Mouse (Mus musculus): ENCODE data around the gene Gm28374.
"Not testable (repeated sequence)": the region's sequence is repeated elsewhere in the genome, so short reads cannot be mapped to it uniquely, and the experiment has no call there.

Gene Gm28374

DNA sequence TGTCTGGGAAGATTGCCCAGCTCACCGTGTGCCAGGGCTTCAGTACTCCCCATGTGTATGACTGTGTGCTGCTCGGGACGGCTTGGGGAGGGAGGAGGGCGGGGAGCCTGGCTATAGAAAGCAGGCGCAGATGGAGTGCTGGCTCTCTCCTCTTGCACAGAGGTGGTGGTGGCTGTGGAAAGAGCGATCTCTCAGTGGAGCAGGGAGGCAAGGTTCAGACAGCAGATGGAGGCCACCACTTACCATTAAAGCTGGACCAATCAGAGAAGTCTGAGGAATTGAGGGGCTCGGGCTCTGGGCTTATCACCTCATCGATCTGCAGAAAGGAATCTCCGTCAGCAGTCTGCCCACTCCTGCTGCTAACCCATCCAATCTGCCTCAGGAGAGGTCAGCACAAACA is at the start of gene Gm28374:
Gene Gm28374 (minus strand): TSS at position 101 of the 400 bp plus-strand sequence.
- DNase-seq (ENCODE audit: low read depth, low spot score): no peak

GRCm38 (mm10) chr19:6130414-6131128 is 48.5 kb upstream of the Gm28374 start:
- not testable (repeated sequence) for DNase-seq (ENCODE audit: low read depth, low spot score)

GRCm38 (mm10) chr19:6127760-6128341 is 45.8 kb upstream of the Gm28374 start, which contains the start of gene Snx15:
Gene Snx15 (minus strand): TSS chr19:6128304.
- peak; percentile 99 for DNase-seq (ENCODE audit: low read depth, low spot score)

DNA sequence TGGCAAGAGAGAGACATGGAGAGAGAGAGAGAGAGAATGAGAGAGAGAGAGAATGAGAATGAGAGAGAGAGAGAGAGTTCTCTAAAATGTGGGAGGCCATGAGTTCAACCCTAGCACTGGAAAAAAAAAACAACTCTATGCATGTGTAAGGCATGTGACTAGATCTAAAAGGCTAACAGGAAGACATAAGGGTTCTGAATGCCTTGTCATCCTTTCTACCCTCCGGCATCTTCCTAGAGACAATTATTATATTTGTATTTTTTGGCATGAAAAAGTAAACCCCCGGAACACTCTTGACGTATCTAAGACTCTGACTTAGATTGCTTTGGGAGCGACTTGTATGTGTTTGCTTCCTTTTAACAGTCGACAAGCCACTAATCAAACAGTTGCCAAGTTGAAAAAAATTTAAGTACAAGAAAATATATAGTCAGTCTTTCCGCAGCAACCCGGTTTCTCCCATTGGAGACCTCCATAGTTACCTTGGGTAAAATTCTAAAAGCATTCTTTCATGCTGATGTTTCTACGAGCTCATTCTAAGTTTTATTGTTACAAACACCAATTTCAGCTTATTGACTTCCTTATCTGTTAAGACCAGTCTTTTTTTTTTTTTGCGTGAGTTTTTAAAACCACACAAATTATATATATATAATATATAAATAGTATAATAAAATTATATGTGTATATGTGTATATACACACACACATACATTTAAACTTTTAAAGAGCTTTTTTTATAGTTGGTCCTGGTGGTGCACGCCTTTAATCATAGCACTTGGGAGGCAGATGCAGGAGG is 44.9 kb upstream of the Gm28374 start:
- no peak for DNase-seq (ENCODE audit: low read depth, low spot score)

DNA sequence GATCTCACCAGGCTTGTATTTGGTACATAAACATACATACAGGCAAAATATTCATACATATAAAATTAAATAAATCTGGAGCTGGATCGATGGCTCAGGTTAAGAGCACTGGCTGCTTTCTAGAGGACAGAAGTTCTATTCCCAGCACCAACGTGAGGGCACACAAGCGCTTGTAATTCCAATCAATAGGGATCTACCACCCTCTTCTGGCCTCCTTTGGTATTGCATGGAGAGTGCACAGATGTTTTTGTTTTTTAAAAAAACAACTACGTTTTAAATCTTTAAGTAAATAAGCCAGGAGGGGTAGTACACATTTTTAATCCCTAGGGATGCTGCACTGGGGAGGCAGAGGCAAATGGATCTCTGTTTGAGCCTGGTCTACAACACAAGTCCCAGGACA is 44.2 kb upstream of the Gm28374 start:
- peak; percentile 88 for DNase-seq (ENCODE audit: low read depth, low spot score)

GRCm38 (mm10) chr19:6124898-6125297 is 42.8 kb upstream of the Gm28374 start:
- DNase-seq (ENCODE audit: low read depth, low spot score): no peak

GRCm38 (mm10) chr19:6123330-6123729 is 41.3 kb upstream of the Gm28374 start:
- DNase-seq (ENCODE audit: low read depth, low spot score): no peak

- peak; percentile 60 for DNase-seq (ENCODE audit: low read depth, low spot score)
These were observed 39.7 kb upstream of the Gm28374 start for GRCm38 (mm10) chr19:6121761-6122160.

DNA sequence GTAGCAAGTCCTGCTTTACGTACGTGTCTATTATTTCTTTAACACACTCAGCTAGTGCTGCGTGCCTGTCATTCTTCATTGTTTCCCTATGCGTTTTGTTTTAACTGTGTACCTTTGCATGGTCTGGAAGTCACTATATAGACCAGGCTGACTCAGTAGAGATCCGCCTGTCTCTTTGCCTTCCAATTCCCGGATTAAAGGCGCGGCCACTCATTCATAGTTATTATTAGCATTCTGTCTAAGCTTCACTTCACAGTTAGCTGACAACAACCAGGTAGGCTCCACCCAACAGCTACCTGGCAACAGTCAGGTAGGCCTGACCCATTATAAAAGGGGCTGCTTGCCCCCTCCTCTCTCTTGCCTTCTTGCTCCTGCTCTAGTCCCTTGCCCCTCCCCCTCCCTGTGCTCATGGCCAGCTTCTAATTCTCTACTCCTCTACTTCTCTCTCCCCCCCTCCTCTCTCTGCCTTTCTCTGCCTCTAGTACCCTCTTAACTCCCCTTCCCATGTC is 36.7 kb upstream of the Gm28374 start:
- DNase-seq (ENCODE audit: low read depth, low spot score): no peak

DNA sequence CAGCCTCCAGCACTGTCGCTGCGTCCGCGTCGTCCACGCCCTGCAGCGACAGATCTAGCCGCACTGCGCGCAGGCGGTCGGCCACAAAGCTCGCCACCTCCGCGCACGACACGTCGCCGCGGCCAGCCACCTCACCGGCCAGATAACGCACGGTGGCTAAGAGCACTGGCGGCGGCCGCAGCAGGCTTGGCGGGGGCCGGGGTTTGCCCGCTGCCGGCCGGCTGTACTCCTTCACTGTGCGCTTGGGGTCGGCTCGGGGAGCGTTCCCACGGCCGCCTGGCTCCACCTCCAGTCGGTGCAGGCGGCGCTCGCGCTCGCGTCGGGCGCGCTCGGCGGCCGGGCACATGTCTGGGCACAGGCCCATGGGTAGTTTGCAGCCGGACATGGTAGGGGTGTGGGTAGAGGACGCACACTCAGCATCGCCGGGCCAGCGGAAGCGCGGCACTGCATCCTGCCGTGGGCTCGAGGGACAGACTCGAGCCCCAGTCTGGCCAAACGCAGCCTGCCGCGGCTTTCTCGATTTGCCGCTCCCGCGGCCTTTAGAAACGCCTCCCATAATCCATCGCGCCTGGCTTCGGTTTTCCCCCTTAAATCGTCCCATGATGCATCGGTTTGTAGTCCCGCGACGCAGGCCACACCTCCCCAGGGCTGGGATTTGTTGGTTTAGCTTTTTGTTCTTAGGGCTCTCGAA is 36.1 kb upstream of the Gm28374 start, which contains the start of gene Sac3d1:
Gene Sac3d1 (minus strand): TSS at position 665 of the 691 bp plus-strand sequence.
- peak; percentile 97 for DNase-seq (ENCODE audit: low read depth, low spot score)

DNA sequence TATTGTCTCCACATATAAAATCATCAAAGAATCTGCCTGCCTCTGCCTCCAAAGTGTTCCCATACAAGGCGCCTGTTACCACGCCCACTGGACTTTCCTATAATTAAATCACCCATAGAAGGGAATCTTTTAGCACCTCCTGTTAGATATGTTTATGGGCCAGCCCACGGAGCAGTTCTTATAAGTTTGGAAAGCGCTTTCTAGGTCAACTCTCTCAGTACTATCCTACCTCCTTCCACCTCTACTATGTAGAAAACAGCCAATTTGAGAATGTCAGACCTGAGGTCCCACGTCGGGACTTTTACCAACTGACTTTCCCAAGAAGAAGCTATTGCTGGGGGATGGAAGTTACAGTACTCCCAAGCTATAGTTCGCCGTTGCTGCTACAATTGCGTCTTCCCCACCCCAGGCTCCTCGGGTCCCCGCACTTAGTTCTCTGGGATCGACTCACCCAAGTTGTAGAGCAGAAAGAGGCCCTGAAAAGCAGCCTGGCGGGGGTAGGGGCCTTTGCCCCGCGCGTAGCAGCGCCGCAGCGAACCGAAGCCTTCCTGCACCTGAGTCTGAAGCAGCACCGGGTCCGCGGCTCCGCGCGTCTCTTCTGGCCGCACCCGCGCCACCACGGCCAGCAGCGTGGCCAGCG is 35.4 kb upstream of the Gm28374 start:
- DNase-seq (ENCODE audit: low read depth, low spot score): no peak

- DNase-seq (ENCODE audit: low read depth, low spot score): no peak
These were observed 34.2 kb upstream of the Gm28374 start for GRCm38 (mm10) chr19:6116113-6116850.

DNA sequence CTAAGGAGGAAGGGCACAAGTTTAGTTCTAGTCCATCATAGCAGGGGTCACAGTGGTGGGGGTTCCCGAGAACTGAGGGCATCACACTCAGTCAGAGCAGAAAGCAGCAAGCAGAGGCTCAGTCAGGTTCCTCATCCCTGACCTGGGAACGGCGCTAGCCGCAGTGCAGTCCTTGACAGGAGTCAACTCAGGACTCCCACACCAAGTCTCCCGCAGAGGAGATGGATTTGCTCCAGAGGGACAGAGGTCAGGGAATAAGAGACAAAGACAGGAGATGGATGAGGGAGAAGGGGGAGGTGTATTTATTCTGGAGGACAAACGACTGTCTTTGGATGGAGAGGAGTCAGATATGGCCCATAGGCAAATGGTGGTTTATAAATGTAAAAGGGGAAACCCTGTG is 31.1 kb upstream of the Gm28374 start:
- no peak for DNase-seq (ENCODE audit: low read depth, low spot score)

GRCm38 (mm10) chr19:6105586-6105985 is 23.5 kb upstream of the Gm28374 start, which contains the start of gene Naaladl1:
Gene Naaladl1 (plus strand): TSS chr19:6105782.
- no peak for DNase-seq (ENCODE audit: low read depth, low spot score)

DNA sequence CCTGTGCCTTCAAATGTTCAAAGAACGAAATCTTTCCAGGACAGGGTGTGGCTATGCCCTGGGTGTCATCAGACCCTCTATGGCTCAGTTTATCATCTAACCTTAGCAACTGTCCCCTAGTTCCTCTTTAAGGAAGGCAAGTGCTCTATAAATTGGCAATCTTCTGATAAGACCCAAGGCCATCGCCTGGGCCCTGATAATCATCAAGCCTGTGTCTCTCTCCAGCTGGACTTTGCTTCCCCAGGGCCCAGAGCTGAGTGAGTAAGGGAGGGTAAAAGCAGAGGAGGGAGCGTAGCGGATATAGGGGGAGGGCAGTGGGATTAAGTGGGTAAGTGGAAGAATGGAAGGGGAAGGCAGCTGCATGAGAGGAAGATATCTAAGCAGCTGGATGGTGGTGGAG is 22.4 kb upstream of the Gm28374 start:
- no peak for DNase-seq (ENCODE audit: low read depth, low spot score)

DNA sequence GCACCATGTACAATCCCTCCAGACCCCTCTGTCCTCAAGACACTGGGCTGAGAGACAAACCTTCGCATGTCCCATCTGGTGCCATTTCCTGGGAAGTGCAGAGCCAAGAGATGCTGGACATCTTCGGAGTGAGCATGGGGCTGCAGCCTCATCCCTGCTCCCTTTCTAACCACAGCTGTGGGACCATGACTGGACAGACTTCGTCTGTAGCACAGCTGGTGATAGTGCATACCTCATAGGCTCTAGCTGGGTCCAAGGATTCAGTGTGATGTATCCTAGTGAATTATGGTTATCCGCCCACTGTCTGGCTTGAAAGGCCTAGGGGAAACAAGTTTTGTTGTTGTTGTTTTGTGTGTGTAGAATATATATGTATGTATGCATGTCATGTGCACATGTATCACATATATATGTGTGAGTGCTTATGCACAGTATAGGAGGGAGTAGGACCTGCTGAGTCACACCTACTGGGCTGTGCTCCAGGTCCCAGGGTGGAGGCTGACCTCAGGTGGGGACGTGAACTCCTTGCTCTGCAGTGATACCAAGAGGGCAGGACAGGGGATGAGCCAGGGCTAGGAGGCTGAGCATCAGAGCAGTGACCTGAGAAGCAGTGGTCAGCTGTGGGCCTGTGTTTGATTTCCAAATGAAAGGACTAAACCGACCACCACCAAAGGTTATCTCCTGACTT is 20.3 kb upstream of the Gm28374 start:
- DNase-seq (ENCODE audit: low read depth, low spot score): no peak

GRCm38 (mm10) chr19:6101186-6101585 is 19.1 kb upstream of the Gm28374 start:
- no peak for DNase-seq (ENCODE audit: low read depth, low spot score)

DNA sequence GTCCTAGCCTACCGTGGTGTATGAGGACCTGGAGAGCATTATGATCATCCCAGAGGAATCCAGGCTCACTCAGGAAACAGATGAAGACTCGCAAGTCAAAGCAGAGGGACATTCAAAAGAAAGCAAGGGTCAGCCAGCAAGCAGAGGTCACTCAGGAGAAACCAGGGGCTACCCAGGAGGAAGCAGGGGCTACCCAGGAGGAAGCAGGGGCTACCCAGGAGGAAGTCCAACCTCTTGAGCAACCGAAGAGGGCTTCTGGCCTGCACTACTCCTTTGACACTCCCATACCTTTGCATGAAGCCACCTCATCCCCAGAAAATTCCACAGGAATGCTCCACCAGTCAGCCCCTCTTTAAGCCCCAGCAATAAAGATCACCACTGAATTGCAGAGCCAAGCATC is 15.8 kb upstream of the Gm28374 start:
- no peak for DNase-seq (ENCODE audit: low read depth, low spot score)

GRCm38 (mm10) chr19:6094119-6094518 is 12.1 kb upstream of the Gm28374 start, which contains the start of gene AC131692.1:
Gene AC131692.1 (plus strand): TSS chr19:6094419.
- DNase-seq (ENCODE audit: low read depth, low spot score): no peak

- peak; percentile 58 for DNase-seq (ENCODE audit: low read depth, low spot score)
These were observed 6.8 kb upstream of the Gm28374 start for GRCm38 (mm10) chr19:6088841-6089240.

Data from ZHBTc4 (cell line).